Comparison of ENCODE assay signal across 28 mouse cellular contexts in genomic region chr13:41349770-41350169, GRCm38 (mm10).
DNase-seq lines count a peak whose midpoint lies in the region; ATAC-seq and TF ChIP-seq lines count a peak whose summit lies in the region.
"Had no signal": no experiment of that assay in that cellular context is flagged by ENCODE, and none has a peak within 500 bp of the region (broad histone marks: within the 10 kb centered on the region; RNA-seq: fewer than 3 reads in every experiment).

No protein-coding gene starts in this region.

- ATAC-seq in forebrain, embryonic 11.5 days (replicated peaks; ENCODE audit: low FRiP score) = no peak
- ATAC-seq in forebrain, embryonic 16.5 days = no peak
- ATAC-seq in lung, embryonic 16.5 days (ENCODE audit: low read depth) = no peak
- ATAC-seq: forebrain, embryonic 14.5 days; hindbrain, embryonic 16.5 days; intestine, embryonic 15.5 days had no signal

- 57% methylated on average over 4 of the region's 4 CpGs for WGBS in forebrain, embryonic 11.5 days
- 72% methylated on average over 4 of the region's 4 CpGs for WGBS in forebrain, embryonic 16.5 days
- 38% methylated on average over 4 of the region's 4 CpGs for WGBS in lung, embryonic 16.5 days
- WGBS in lung, adult 2 months = 46% methylated on average over 4 of the region's 4 CpGs

- no peak for TF ChIP-seq CTCF in lung, adult 2 months (IDR thresholded peaks at IDR 0.05; ENCODE audit: insufficient read depth, low read length)

- peaks cover 6% of the 10 kb centered on the region; the same call in 1 of the 2 replicates for H3K4me1 ChIP-seq in forebrain, embryonic 11.5 days (replicated peaks; ENCODE audit: control insufficient read depth, insufficient read depth, low read length)
- peaks cover 25% of the 10 kb centered on the region for H3K4me1 ChIP-seq in forebrain, embryonic 16.5 days (replicated peaks; ENCODE audit: control insufficient read depth, insufficient read depth, low read length)
- H3K4me1 ChIP-seq in lung, embryonic 16.5 days (replicated peaks; ENCODE audit: control insufficient read depth, insufficient read depth, low read length) = peaks cover 82% of the 10 kb centered on the region
- H3K4me1 ChIP-seq in lung, adult 2 months (ENCODE audit: control insufficient read depth, insufficient read depth, low read length) = peaks cover 48% of the 10 kb centered on the region

- no peak overlapping the region for H3K4me2 ChIP-seq in forebrain, embryonic 11.5 days (ENCODE audit: low read depth, low read length, severe bottlenecking)
- H3K4me2 ChIP-seq in forebrain, embryonic 16.5 days (ENCODE audit: low read length) = no peak overlapping the region
- no peak overlapping the region for H3K4me2 ChIP-seq in lung, embryonic 16.5 days (ENCODE audit: low read depth, low read length)
- H3K4me2 ChIP-seq: heart, embryonic 13.5 days; hindbrain, embryonic 13.5 days; intestine, embryonic 15.5 days had no signal

- H3K36me3 ChIP-seq in forebrain, embryonic 11.5 days (ENCODE audit: control insufficient read depth, insufficient read depth, low read length) = no peaks in the 10 kb centered on the region
- no peaks in the 10 kb centered on the region for H3K36me3 ChIP-seq in forebrain, embryonic 16.5 days (ENCODE audit: control insufficient read depth, insufficient read depth)
- H3K36me3 ChIP-seq in lung, embryonic 16.5 days (ENCODE audit: control insufficient read depth, insufficient read depth, low read length) = no peaks in the 10 kb centered on the region
- H3K36me3 ChIP-seq: heart, embryonic 10.5 days; heart, embryonic 13.5 days; hindbrain, embryonic 10.5 days; hindbrain, embryonic 13.5 days; intestine, embryonic 15.5 days had no signal

- no peak overlapping the region for H3K9ac ChIP-seq in forebrain, embryonic 11.5 days (ENCODE audit: low read length)
- H3K9ac ChIP-seq in forebrain, embryonic 16.5 days (replicated peaks; ENCODE audit: low read depth, low read length) = no peak overlapping the region
- H3K9ac ChIP-seq in lung, embryonic 16.5 days (ENCODE audit: low read length) = no peak overlapping the region
- H3K9ac ChIP-seq: heart, embryonic 13.5 days; hindbrain, embryonic 13.5 days; intestine, embryonic 15.5 days had no signal

- no peaks in the 10 kb centered on the region for H3K27me3 ChIP-seq in forebrain, embryonic 11.5 days (ENCODE audit: control insufficient read depth, insufficient read depth, low read length)
- H3K27me3 ChIP-seq in forebrain, embryonic 16.5 days (replicated peaks; ENCODE audit: control insufficient read depth, insufficient read depth, low read length) = no peaks in the 10 kb centered on the region
- no peaks in the 10 kb centered on the region for H3K27me3 ChIP-seq in lung, embryonic 16.5 days (ENCODE audit: control insufficient read depth, insufficient read depth, low read depth, low read length)
- H3K27me3 ChIP-seq: CH12.LX; heart, embryonic 13.5 days; hindbrain, embryonic 13.5 days; intestine, embryonic 15.5 days had no signal

- peak; percentile 9 for DNase-seq in forebrain, embryonic 11.5 days (ENCODE audit: low spot score)
- DNase-seq in lung, adult 2 months = no peak
- DNase-seq in gonadal fat pad, adult 2 months (ENCODE audit: low read depth) = peak; percentile 92
- no peak for DNase-seq in heart, postnatal 25 days (ENCODE audit: low spot score)
- DNase-seq: adrenal gland, adult 8-10 months; adrenal gland, postnatal 25 days; B cell, adult 2 months; cerebellum, adult 11-12 months; cerebellum, adult 8-10 months; cerebellum, postnatal 10 days; cerebellum, postnatal 36 days; embryo, embryonic 11 days; gastrocnemius, postnatal 25 days; heart, adult 2 months; heart, postnatal 14 days; kidney, adult 11 months had no signal

- H3K27ac ChIP-seq in forebrain, embryonic 11.5 days (ENCODE audit: low read depth, low read length) = no peak overlapping the region
- H3K27ac ChIP-seq in forebrain, embryonic 16.5 days (ENCODE audit: low read length) = no peak overlapping the region
- H3K27ac ChIP-seq in lung, embryonic 16.5 days (ENCODE audit: low read length) = peak overlapping the region; percentile 39; the same call in 1 of the 2 replicates
- H3K27ac ChIP-seq: forebrain, embryonic 10.5 days; heart, adult 2 months; heart, embryonic 10.5 days; heart, embryonic 13.5 days; hindbrain, embryonic 10.5 days; hindbrain, embryonic 13.5 days; intestine, embryonic 15.5 days had no signal

- H3K9me3 ChIP-seq in forebrain, embryonic 11.5 days (ENCODE audit: control insufficient read depth, low read length) = no peaks in the 10 kb centered on the region
- H3K9me3 ChIP-seq in forebrain, embryonic 16.5 days (ENCODE audit: control insufficient read depth, low read length) = no peaks in the 10 kb centered on the region
- no peaks in the 10 kb centered on the region for H3K9me3 ChIP-seq in lung, embryonic 16.5 days (ENCODE audit: control insufficient read depth, low read length)
- H3K9me3 ChIP-seq: forebrain, embryonic 10.5 days; heart, embryonic 10.5 days; heart, embryonic 13.5 days; hindbrain, embryonic 10.5 days; hindbrain, embryonic 13.5 days; intestine, embryonic 15.5 days had no signal

- TF ChIP-seq POLR2A in lung, adult 2 months (IDR thresholded peaks at IDR 0.05; ENCODE audit: borderline replicate concordance, extremely low read depth, low read depth, low read length) = no peak

- H3K4me3 ChIP-seq in forebrain, embryonic 11.5 days (ENCODE audit: low read depth, low read length) = no peak overlapping the region
- no peak overlapping the region for H3K4me3 ChIP-seq in forebrain, embryonic 16.5 days (replicated peaks; ENCODE audit: low read length)
- H3K4me3 ChIP-seq in lung, embryonic 16.5 days (ENCODE audit: low read length) = no peak overlapping the region
- no peak overlapping the region for H3K4me3 ChIP-seq in lung, adult 2 months (replicated peaks; ENCODE audit: extremely low read depth, low read depth, low read length)
- H3K4me3 ChIP-seq: erythroblast, embryonic 14.5 days; forebrain, embryonic 10.5 days; heart, adult 2 months; heart, embryonic 10.5 days; heart, embryonic 13.5 days; hindbrain, embryonic 10.5 days; hindbrain, embryonic 13.5 days; intestine, embryonic 15.5 days had no signal

- intact Hi-C loops in heart, postnatal 25 days (cut with DNase I) = no loop called here

Comparison
In these comparisons a context has a peak if more than half of its experiments do, and no peak if none do; other contexts are left out.
1. DNase-seq: peak in forebrain, embryonic 11.5 days (single experiment) and gonadal fat pad, adult 2 months (single experiment); none in lung, adult 2 months (single experiment) and heart, postnatal 25 days (single experiment).